Mouse (Mus musculus) left cerebral cortex, adult 18-20 months (tissue): ENCODE results near the gene Mindy4. TPM values are rescaled to one million over a fixed set of nuclear protein-coding genes. Genes with fewer than 3 reads are reported as not detected.

Experiments used
- DNase-seq, 2 experiments: peaks; one replicate each; pipeline ENCODE4 v3.0.0; 2021 to 2022; ENCODE audit warnings: low spot score in 2 of 2, mixed read lengths in 1 of 2
- microRNA-seq, 2 experiments: library from miRNA; unstranded; fragments of <30 nt; microRNA quantifications; one replicate each; pipeline ENCODE4 v1.2.0; 2021
- total RNA-seq, 2 experiments: library from RNA; stranded (reverse); gene quantifications; 2 replicates each; pipeline ENCODE4 v1.2.3; 2021

Mindy4 gene
- total RNA-seq, 2 experiments from 2014 or later: 8.8 to 8.9 TPM

DNA sequence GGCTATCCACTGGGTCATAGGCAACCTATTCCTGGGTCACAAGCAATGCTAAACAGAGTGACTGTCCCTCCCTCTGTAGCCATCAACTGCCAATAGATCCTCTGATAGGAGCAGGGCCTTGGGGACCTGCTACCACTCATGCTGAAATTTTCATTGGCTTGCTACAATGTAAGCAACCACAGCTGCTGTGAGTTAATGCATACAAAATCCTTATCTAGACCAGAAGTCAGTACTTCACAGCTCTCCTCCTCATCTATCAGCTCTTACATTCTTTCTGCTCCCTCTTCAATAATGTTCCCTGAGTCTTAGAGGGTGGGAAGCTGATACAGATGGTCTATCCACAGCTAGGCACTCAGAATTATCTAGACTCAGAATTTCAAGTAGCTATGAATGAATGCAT is 163.9 kb downstream of the Mindy4 start:
- DNase-seq: no peak

Small RNA genes lying within 50 kb of the gene (microRNA-seq; reads per million reads assigned to microRNA genes)
- 0 reads per million in 2 experiments for gene Gm25458

Other genes with a start within 250 kb of the Mindy4 start
- gene Nod1, start 230.8 kb upstream of the Mindy4 start, total RNA-seq: 1 to 10 TPM; 2.6 to 4.3 TPM
- gene Ggct, start 210.4 kb upstream of the Mindy4 start, total RNA-seq: 10 to 100 TPM; 26.6 to 28.9 TPM
- gene Gars, start 165.4 kb upstream of the Mindy4 start, total RNA-seq: 100 to 1,000 TPM; 138 to 155 TPM
- gene Crhr2, start 70.4 kb upstream of the Mindy4 start, total RNA-seq: 1 to 10 TPM; 2.9 to 3.2 TPM
- 1 to 10 TPM; 1.6 to 2.3 TPM for gene Inmt, start 28.3 kb upstream of the Mindy4 start, total RNA-seq
- under 1 TPM; 0.37 to 0.40 TPM for gene Aqp1, start 133.0 kb downstream of the Mindy4 start, total RNA-seq
- gene Ghrhr, start 172.9 kb downstream of the Mindy4 start, total RNA-seq: not detected
- 100 to 1,000 TPM; 121 to 135 TPM for gene Adcyap1r1, start 248.6 kb downstream of the Mindy4 start, total RNA-seq